Mouse (Mus musculus) urinary bladder, postnatal 4 days (tissue): ENCODE measurements around the gene 9430015G10Rik.

Experiments used
- DNase-seq, 2 experiments: peaks; one replicate each; pipeline ENCODE4 v3.0.0; 2021 to 2022; ENCODE audit warnings: low spot score in 2 of 2

Gene 9430015G10Rik

DNA sequence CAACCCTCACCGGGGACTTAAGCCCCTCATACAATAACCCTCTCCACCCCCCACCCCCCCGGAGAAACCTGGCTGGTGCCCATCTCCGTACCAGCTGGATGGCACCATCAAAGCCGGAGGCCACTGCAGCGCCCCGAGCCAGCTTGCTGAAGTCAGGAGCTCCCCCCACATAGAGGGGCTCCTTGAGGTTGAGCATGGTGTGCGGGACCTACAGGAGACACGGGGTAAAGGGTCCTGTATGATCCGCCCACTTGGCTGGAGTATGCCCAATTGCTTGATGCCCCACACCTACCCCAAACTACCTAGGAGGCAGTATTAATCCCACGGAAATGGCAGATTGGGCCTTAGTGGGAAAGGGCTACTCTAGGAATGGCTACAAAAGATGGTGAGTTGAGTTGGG, 59.3 kb downstream of the 9430015G10Rik start:
- no peak for DNase-seq

- DNase-seq = no peak
Measured at GRCm38 (mm10) chr4:156171828-156172227, 62.0 kb downstream of the 9430015G10Rik start.
